Mouse (Mus musculus) embryonic facial prominence, embryonic 12.5 days (tissue): Measurements from ENCODE around the gene Spred2. TPM values are rescaled to one million over a fixed set of nuclear protein-coding genes. Genes with fewer than 3 reads are reported as not detected.

Experiments
- ATAC-seq: fragments of 200-750 bp; cut with Nextera tagmentation; 2 replicates; pipeline ENCODE4 v1.8.0; 2017; ENCODE audit not compliant: insufficient number of reproducible peaks, insufficient read depth, low FRiP score, low TSS enrichment
- H3K27ac ChIP-seq: fragments of 300-500 bp; sonication (generic); 2 replicates; pipeline ENCODE4 v1.5.1; 2016; ENCODE audit warnings: mild to moderate bottlenecking
- H3K27me3 ChIP-seq: fragments of 300-500 bp; sonication (generic); 2 replicates; pipeline ENCODE4 v1.6.1; 2016; ENCODE audit warnings: mild to moderate bottlenecking, moderate library complexity
- H3K36me3 ChIP-seq: fragments of 300-500 bp; sonication (generic); 2 replicates; pipeline ENCODE4 v1.6.1; 2016; ENCODE audit warnings: mild to moderate bottlenecking
- H3K4me1 ChIP-seq: fragments of 300-500 bp; sonication (generic); 2 replicates; pipeline ENCODE4 v1.6.1; 2016
- H3K4me2 ChIP-seq: fragments of 300-500 bp; sonication (generic); replicated peaks from 2 replicates; pipeline ENCODE4 v1.6.1; 2016; ENCODE audit warnings: mild to moderate bottlenecking, moderate library complexity
- H3K4me3 ChIP-seq: fragments of 300-500 bp; sonication (generic); 2 replicates; pipeline ENCODE4 v1.5.1; 2016; ENCODE audit warnings: mild to moderate bottlenecking
- H3K9ac ChIP-seq: fragments of 300-500 bp; sonication (generic); 2 replicates; pipeline ENCODE4 v1.6.1; 2016; ENCODE audit warnings: mild to moderate bottlenecking, moderate library complexity
- H3K9me3 ChIP-seq: fragments of 300-500 bp; sonication (generic); 2 replicates; pipeline ENCODE4 v1.6.1; 2016; ENCODE audit warnings: mild to moderate bottlenecking, moderate library complexity
- WGBS: fragments of 180-500 bp; shearing (Covaris S2); methylation state at CpG from one replicate; pipeline ENCODE4 v1.1.7; 2016; 5-methylcytosine and 5-hydroxymethylcytosine counted together
- polyA plus RNA-seq: library from polyadenylated mRNA; unstranded; fragments of >200 nt; fragmentation: Nextera tagmentation; extraction: Ambion mirVana; gene quantifications from 2 replicates; pipeline ENCODE4 v1.2.1, GENCODE M21; 2016

Spred2 gene
- polyA plus RNA-seq, 1 experiment from 2014 or later, result 10.0 TPM

DNA sequence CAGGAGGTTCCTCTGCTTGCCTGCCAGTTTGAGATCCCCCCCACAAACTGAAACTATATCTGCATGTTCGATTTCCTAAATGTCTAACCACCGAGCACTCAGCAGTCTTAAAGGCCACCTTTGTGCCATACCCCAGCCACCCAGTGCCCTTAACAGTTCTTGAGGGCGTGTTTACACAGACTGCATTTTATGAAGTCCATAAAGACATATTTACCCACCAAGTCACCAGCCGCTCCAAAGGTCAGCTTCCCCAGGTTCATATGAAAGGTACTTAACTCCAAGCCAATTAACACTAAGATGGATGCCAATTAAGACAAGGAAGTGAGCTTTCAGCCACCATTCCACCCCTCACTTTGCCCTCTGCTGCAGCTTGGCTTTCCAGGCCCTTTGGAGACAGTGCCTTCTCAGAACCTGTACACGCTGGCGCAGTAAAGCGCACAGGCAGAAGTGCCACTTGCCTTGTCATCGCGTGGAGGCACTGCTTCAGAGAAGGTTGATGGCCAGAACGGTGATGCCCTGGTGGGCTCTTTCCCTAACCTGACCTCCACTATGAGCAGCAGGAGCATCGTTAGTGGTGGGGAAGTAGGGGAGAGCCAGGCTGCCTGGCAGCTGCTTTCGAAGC is 17.1 kb downstream of the Spred2 start:
- Histone ChIP-seq H3K4me1 (no peaks in the 10 kb centered on the region; the same call in 1 of the 2 replicates), H3K27me3 (no peaks in the 10 kb centered on the region), H3K4me2 (no peak overlapping the region), H3K36me3 (peaks cover 16% of the 10 kb centered on the region; the same call in 1 of the 2 replicates), H3K9ac (no peak overlapping the region), H3K9me3 (no peaks in the 10 kb centered on the region), H3K4me3 (no peak overlapping the region), H3K27ac (no peak overlapping the region)
- 84% methylated on average over 12 of the region's 12 CpGs for WGBS
- ATAC-seq, result no peak

DNA sequence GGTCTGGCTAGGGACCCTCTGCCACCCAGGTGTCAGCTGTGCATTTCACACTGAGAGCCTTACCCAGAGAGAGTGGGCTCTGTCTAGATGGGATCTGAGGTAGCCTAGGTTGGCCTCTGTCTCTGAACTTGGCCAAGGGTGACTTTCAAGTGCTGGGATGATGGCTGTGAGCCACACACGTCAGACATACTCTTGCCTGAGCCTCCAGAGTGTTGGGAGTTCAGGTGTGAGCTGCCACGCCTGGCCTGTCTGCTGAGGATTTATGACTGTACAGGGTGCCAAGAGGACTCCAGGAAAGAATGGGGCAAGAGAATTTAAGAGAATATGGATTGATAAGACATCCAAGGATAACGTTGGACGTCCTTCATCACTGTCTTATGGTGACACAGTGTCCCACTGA is 17.8 kb downstream of the Spred2 start:
- H3K36me3 ChIP-seq, result peaks cover 16% of the 10 kb centered on the region; the same call in 1 of the 2 replicates
- H3K4me1 ChIP-seq, result no peaks in the 10 kb centered on the region
- H3K4me2 ChIP-seq, result no peak overlapping the region
- WGBS, result 95% methylated on average over 4 of the region's 4 CpGs
- H3K9ac ChIP-seq, result no peak overlapping the region
- no peak overlapping the region for H3K27ac ChIP-seq
- H3K4me3 ChIP-seq, result no peak overlapping the region
- H3K27me3 ChIP-seq, result no peaks in the 10 kb centered on the region
- no peak for ATAC-seq
- no peaks in the 10 kb centered on the region for H3K9me3 ChIP-seq

DNA sequence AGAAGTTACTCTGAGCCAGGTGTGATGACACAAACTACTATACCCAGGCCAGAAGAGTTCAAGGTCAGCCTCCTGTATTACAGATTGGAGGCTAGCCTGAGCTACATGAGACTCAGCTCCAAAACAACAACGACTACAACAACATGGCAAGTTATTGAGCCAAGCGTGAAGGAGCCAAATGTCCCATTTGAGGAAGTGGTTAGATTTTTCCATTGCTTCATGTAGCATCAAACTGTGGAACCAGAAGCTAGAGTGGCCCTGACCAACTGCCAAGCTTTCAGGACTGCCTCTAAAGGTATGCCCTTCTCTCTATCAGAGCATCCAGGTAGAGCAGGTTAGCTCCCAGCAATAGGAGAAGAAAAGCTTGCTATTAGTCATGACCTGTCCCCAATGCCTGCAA is 19.6 kb downstream of the Spred2 start:
- no peak overlapping the region for H3K4me3 ChIP-seq
- no peak overlapping the region for H3K4me2 ChIP-seq
- no peak for ATAC-seq
- no peak overlapping the region for H3K9ac ChIP-seq
- H3K27me3 ChIP-seq, result no peaks in the 10 kb centered on the region
- H3K9me3 ChIP-seq, result no peaks in the 10 kb centered on the region
- H3K27ac ChIP-seq, result no peak overlapping the region
- WGBS, result 94% methylated on average over 2 of the region's 2 CpGs
- H3K36me3 ChIP-seq, result peaks cover 16% of the 10 kb centered on the region; the same call in 1 of the 2 replicates
- peaks cover 12% of the 10 kb centered on the region; the same call in 1 of the 2 replicates for H3K4me1 ChIP-seq

DNA sequence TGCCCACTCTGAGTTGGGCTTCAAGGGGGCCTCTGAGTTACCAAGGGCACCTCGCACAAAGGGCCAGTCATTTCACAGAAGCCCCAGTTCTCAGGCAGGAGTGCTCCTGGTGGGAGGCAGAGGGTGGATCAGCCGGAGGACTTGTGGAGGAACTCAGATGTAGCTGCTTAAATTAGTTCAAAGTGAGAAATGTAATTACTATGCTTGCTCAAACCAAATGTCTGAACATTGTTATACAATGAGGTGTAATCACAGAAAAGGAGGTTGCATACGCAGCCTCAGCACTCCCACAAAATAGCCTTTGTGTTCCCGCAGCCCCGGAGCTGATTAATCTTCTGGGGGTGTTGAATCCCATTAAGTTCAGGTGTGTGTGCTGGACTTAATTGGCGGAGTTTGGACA is 20.5 kb downstream of the Spred2 start:
- H3K36me3 ChIP-seq, result peaks cover 16% of the 10 kb centered on the region; the same call in 1 of the 2 replicates
- WGBS, result 80% methylated on average over 6 of the region's 6 CpGs
- no peaks in the 10 kb centered on the region for H3K27me3 ChIP-seq
- H3K4me2 ChIP-seq, result no peak overlapping the region
- H3K4me1 ChIP-seq, result peaks cover 12% of the 10 kb centered on the region; the same call in 1 of the 2 replicates
- no peak overlapping the region for H3K4me3 ChIP-seq
- H3K9ac ChIP-seq, result no peak overlapping the region
- no peak for ATAC-seq
- no peak overlapping the region for H3K27ac ChIP-seq
- no peaks in the 10 kb centered on the region for H3K9me3 ChIP-seq

DNA sequence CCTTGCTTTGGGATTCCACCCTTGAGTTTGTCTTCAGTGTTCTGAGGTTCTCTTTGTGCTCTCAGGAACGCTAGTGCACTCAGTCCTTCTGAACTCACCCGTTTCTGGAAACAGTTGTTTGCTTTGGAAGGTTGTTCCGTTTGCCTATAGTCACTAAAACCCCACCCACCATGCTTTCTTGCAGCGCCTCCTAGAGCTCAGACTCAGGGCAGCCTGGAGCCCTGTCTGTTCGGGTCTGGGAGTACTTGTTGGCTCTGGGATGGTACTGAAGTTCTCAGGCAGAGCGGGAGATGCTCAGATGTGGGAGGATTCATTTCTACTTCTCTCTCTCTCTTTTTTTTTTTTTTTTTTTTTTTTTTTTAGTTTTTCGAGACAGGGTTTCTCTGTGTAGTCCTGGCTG is 22.5 kb downstream of the Spred2 start:
- no peaks in the 10 kb centered on the region for H3K27me3 ChIP-seq
- H3K9me3 ChIP-seq, result no peaks in the 10 kb centered on the region
- H3K27ac ChIP-seq, result no peak overlapping the region
- WGBS, result 90% methylated on average over 7 of the region's 7 CpGs
- ATAC-seq, result no peak
- no peak overlapping the region for H3K4me3 ChIP-seq
- peaks cover 26% of the 10 kb centered on the region for H3K4me1 ChIP-seq
- 0 out of 2 replicates have a peak, but pooled peaks cover 10% of the 10 kb centered on the region for H3K36me3 ChIP-seq
- no peak overlapping the region for H3K9ac ChIP-seq
- H3K4me2 ChIP-seq, result no peak overlapping the region

DNA sequence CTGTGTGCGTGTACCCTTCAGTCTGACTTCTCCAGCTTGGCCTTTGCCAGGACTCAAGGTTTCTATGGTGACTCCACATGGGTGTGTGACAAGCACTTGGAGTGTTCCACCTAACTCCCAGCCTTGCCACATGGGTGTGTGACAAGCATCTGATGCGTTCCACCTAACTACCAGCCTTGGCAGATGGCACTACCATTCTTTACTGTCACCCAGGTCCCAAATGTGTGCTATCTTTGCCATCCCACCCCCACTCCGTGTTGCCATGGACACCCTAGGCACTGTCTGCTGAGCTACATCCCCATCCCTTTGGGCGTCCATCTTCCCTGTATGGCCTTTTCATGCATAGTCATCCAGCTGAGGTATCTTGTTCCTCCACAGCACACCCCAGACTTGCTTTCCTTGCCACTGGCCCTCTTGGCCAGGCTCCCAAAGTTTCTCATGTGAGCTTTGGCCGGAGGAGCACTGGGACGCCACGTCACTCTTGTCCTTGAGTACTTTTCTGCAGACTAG is 23.5 kb downstream of the Spred2 start:
- 87% methylated on average over 7 of the region's 7 CpGs for WGBS
- peaks cover 27% of the 10 kb centered on the region for H3K4me1 ChIP-seq
- H3K4me2 ChIP-seq, result no peak overlapping the region
- H3K36me3 ChIP-seq, result 0 out of 2 replicates have a peak, but pooled peaks cover 10% of the 10 kb centered on the region
- no peak overlapping the region for H3K4me3 ChIP-seq
- no peak overlapping the region for H3K9ac ChIP-seq
- H3K27ac ChIP-seq, result no peak overlapping the region
- no peaks in the 10 kb centered on the region for H3K27me3 ChIP-seq
- ATAC-seq, result no peak
- no peaks in the 10 kb centered on the region for H3K9me3 ChIP-seq

DNA sequence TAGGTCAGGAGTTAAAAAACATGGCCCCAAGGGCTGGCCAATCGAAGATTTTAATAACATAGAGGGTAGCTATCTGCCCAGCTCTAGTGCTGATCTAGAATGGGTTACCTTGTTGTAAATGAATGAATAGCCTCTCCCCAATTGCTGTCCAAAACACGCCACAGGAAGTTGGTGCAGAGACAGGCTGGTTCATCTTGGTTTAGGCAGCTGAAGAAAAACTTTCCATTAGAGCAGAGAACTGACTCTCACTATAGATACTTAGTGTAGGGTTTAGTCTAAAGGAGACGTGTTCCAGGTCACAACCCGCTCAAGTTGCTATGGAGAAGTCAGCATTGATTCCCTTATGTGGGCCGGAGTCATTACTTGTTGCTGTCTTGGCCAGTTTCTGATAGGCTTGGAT is 25.6 kb downstream of the Spred2 start:
- 81% methylated on average over 5 of the region's 5 CpGs for WGBS
- 0 out of 2 replicates have a peak, but pooled peaks cover 5% of the 10 kb centered on the region for H3K36me3 ChIP-seq
- H3K27me3 ChIP-seq, result no peaks in the 10 kb centered on the region
- ATAC-seq, result no peak
- no peak overlapping the region for H3K9ac ChIP-seq
- no peak overlapping the region for H3K27ac ChIP-seq
- H3K9me3 ChIP-seq, result no peaks in the 10 kb centered on the region
- H3K4me1 ChIP-seq, result peaks cover 27% of the 10 kb centered on the region
- no peak overlapping the region for H3K4me2 ChIP-seq
- no peak overlapping the region for H3K4me3 ChIP-seq

DNA sequence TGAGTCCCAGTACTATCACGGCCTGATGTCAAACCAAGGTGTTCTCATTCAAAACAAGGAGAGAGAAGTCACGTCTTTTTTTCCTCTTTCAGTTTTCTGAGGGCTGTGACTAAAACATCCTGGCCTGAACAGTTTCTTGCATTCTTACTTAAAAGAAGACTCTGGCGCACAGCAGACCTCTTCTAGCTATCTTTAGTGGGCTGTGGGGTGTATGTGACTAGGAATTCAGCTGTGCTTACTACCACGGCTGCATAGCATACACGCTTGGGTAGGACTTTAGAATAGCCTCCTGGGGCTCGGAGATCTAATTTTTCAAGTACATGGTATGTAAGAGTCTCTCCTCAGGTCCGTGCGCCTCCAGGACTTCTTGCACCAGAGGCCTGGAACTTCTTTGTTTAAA is 26.0 kb downstream of the Spred2 start:
- ATAC-seq, result no peak
- WGBS, result 73% methylated on average over 8 of the region's 8 CpGs
- Histone ChIP-seq H3K4me2 (no peak overlapping the region), H3K36me3 (0 out of 2 replicates have a peak, but pooled peaks cover under 1% of the 10 kb centered on the region), H3K27me3 (no peaks in the 10 kb centered on the region), H3K4me3 (no peak overlapping the region), H3K9me3 (no peaks in the 10 kb centered on the region), H3K27ac (no peak overlapping the region), H3K4me1 (peaks cover 27% of the 10 kb centered on the region), H3K9ac (no peak overlapping the region)

DNA sequence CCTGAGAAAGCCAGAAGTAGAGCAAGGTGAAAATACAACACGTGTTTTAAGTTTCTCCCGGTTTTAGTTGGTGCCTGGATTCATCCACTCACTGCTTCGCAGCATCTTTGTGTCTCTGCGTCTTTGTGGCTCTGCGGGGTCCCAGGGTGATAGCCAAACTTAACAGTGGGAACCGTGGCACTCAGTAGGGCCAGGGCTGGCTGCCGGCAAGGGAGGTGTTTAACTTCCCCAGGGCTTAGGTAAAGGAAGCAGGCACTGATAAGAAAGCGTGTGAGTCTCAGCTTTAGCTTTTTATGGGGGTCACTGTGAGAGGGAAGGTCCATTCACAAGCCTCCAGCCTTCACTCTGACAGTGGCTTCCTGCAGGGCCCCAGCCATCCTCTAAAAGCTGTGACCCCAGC is 28.8 kb downstream of the Spred2 start:
- peaks cover 21% of the 10 kb centered on the region for H3K4me1 ChIP-seq
- no peaks in the 10 kb centered on the region for H3K27me3 ChIP-seq
- no peak overlapping the region for H3K27ac ChIP-seq
- 60% methylated on average over 8 of the region's 8 CpGs for WGBS
- 0 out of 2 replicates have a peak, but pooled peaks cover 2% of the 10 kb centered on the region for H3K36me3 ChIP-seq
- H3K4me3 ChIP-seq, result no peak overlapping the region
- H3K9ac ChIP-seq, result no peak overlapping the region
- no peaks in the 10 kb centered on the region for H3K9me3 ChIP-seq
- ATAC-seq, result no peak
- H3K4me2 ChIP-seq, result no peak overlapping the region

DNA sequence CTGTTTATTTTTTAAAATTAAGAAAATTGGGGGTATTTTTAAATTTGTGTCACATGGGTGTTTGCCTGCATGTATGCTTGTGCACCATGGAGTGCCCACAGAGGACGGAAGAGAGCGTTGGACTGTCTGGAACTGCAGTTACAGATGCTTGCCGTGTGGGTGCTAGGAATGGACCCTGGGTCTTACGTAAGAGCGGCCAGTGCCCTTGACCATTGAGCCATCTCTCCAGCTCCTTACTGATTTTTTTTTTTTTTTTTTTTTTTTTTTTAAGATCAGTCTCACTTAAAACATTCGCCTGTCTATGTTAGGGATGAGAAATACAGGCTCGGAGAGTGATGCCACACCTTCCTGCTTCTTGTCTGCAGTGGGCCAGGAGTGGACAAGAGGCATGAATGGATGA is 29.7 kb downstream of the Spred2 start:
- H3K27ac ChIP-seq, result no peak overlapping the region
- 97% methylated on average over 7 of the region's 7 CpGs for WGBS
- no peaks in the 10 kb centered on the region for H3K9me3 ChIP-seq
- ATAC-seq, result no peak
- no peak overlapping the region for H3K4me2 ChIP-seq
- 0 out of 2 replicates have a peak, but pooled peaks cover 2% of the 10 kb centered on the region for H3K36me3 ChIP-seq
- H3K4me1 ChIP-seq, result peaks cover 15% of the 10 kb centered on the region
- no peak overlapping the region for H3K4me3 ChIP-seq
- no peak overlapping the region for H3K9ac ChIP-seq
- no peaks in the 10 kb centered on the region for H3K27me3 ChIP-seq

DNA sequence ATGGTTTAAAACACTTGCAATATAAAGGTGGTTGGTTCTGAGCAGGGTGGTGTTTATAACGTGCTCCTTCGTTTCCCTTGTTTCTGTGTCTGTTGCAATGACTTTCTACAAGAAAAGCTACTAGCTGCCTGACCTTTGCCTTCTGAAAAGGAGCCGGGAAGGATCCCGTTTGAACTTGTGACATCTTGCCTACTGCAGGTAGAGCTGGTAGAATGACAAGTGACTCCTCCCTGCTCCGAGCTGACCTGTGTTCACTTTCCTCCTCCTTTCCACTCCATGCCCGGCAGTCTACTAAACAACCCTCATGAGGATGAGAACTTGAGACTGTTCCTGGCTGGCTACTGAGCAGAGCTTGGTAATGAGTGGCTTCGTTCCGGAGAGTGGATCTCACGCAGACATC is 30.9 kb downstream of the Spred2 start:
- Histone ChIP-seq H3K27ac (no peak overlapping the region), H3K36me3 (0 out of 2 replicates have a peak, but pooled peaks cover 2% of the 10 kb centered on the region), H3K4me1 (peaks cover 12% of the 10 kb centered on the region), H3K4me3 (no peak overlapping the region), H3K4me2 (no peak overlapping the region), H3K27me3 (no peaks in the 10 kb centered on the region), H3K9ac (no peak overlapping the region), H3K9me3 (no peaks in the 10 kb centered on the region)
- WGBS, result 72% methylated on average over 9 of the region's 9 CpGs
- ATAC-seq, result no peak

DNA sequence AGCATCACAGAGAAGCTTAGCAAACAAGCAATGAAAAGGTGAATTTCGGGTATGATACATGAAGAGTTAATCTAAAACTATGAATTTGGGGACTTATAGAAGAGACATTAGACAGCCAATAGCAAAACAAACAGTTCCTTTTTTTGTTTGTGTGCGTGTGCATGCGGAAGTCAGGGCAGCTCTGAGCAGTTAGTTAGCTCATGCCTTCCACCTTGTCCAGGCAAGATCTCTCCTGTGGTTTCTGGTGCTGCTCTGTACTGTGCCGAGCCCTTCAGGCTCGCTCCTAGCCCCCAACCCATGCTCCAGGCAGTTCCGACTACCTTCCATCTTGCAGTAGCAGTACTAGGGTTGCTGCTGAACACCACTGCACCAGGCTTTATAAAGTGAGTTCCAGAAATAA is 31.5 kb downstream of the Spred2 start:
- Histone ChIP-seq H3K27ac (no peak overlapping the region), H3K9me3 (no peaks in the 10 kb centered on the region), H3K4me1 (peaks cover 6% of the 10 kb centered on the region; the same call in 1 of the 2 replicates), H3K27me3 (no peaks in the 10 kb centered on the region), H3K4me3 (no peak overlapping the region), H3K9ac (no peak overlapping the region), H3K4me2 (no peak overlapping the region), H3K36me3 (0 out of 2 replicates have a peak, but pooled peaks cover 2% of the 10 kb centered on the region)
- 79% methylated on average over 6 of the region's 6 CpGs for WGBS
- no peak for ATAC-seq
